Mouse (Mus musculus) intestine, embryonic 16.5 days (tissue): ENCODE data around the gene Gnptg. TPM values are rescaled to one million over a fixed set of nuclear protein-coding genes. Genes with fewer than 3 reads are reported as not detected.

Source experiments
- ATAC-seq: fragments of 200-750 bp; cut with Nextera tagmentation; 2 replicates; pipeline ENCODE4 v1.8.0; 2017; ENCODE audit warnings: moderate TSS enrichment, moderate library complexity
- H3K27ac ChIP-seq: fragments of 300-500 bp; sonication (generic); 2 replicates; pipeline ENCODE4 v1.5.1; 2014; ENCODE audit warnings: mild to moderate bottlenecking, low read length
- H3K27me3 ChIP-seq: fragments of 300-500 bp; sonication (generic); replicated peaks from 2 replicates; pipeline ENCODE4 v1.6.1; 2014; ENCODE audit warnings: low read length, control low read depth, mixed read lengths; ENCODE audit not compliant: control insufficient read depth, insufficient read depth
- H3K36me3 ChIP-seq: fragments of 300-500 bp; sonication (generic); 2 replicates; pipeline ENCODE4 v1.6.1; 2014; ENCODE audit warnings: low read length, control low read depth; ENCODE audit not compliant: control insufficient read depth, insufficient read depth
- H3K4me1 ChIP-seq: fragments of 300-500 bp; sonication (generic); 2 replicates; pipeline ENCODE4 v1.6.1; 2014; ENCODE audit warnings: low read length, control low read depth, mixed read lengths; ENCODE audit not compliant: control insufficient read depth, insufficient read depth
- H3K4me2 ChIP-seq: fragments of 300-500 bp; sonication (generic); 2 replicates; pipeline ENCODE4 v1.6.1; 2014; ENCODE audit warnings: low read depth, low read length, control low read depth
- H3K4me3 ChIP-seq: fragments of 300-500 bp; sonication (generic); 2 replicates; pipeline ENCODE4 v1.5.1; 2014; ENCODE audit warnings: mild to moderate bottlenecking, low read length
- H3K9ac ChIP-seq: fragments of 300-500 bp; sonication (generic); 2 replicates; pipeline ENCODE4 v1.6.1; 2014; ENCODE audit warnings: low read depth, low read length
- H3K9me3 ChIP-seq: fragments of 300-500 bp; sonication (generic); 2 replicates; pipeline ENCODE4 v1.6.1; 2016; ENCODE audit warnings: low read length, control low read depth; ENCODE audit not compliant: control insufficient read depth
- WGBS: fragments of 180-500 bp; shearing (Covaris S2); extraction: QIAGEN DNeasy Blood & Tissue Kit; methylation state at CpG from one replicate; pipeline ENCODE4 v1.1.7; 2014; 5-methylcytosine and 5-hydroxymethylcytosine counted together
- polyA plus RNA-seq: library from polyadenylated mRNA; unstranded; fragments of >200 nt; fragmentation: Nextera tagmentation; extraction: Ambion mirVana; gene quantifications from 2 replicates; pipeline ENCODE4 v1.2.1, GENCODE M21; 2015

Gene Gnptg
- polyA plus RNA-seq, 1 experiment from 2014 or later: 45.8 TPM

DNA sequence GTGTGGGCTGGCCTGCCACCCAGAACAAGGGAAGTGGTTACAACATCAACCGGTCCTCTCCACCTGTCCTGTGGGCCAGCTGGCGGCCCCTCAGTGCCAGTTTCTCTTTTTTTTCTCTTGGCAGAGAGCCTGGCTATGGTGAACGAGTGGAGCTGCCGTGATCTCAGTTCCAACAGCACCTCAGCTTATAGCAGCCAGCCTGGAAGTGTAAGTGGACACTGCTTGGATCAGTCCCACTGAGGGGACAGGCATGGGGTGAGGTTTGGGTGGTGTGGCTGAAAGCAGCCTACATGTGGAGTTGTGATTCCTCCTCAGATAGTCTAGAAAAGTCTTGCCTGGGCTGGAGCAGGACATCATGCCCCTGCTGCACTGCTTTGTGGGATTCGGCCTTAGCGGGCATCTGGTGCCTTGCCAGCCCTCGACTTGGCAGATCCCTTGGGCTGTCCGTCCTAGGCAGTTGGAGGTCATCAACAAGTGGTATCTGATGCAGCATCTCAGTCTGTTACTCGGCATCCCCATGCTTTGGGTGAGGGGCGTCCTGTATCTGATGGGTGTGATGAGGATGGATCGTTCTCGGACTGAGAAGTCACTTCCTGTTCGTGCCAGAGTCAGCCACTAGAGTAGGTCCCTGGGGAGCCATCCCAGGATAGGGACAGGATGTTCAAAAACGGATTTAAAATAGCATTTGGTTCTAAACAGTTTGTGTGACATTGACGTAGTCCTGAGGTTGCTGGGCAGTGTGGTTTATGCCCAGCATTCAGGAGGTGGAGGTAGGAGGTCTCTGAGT, 29.1 kb downstream of the Gnptg start:
- H3K36me3 ChIP-seq: peaks cover 19% of the 10 kb centered on the region; the same call in 1 of the 2 replicates
- WGBS: 84% methylated on average over 15 of the region's 15 CpGs
- H3K4me3 ChIP-seq: no peak overlapping the region
- no peak overlapping the region for H3K9ac ChIP-seq
- H3K9me3 ChIP-seq: no peaks in the 10 kb centered on the region
- no peak overlapping the region for H3K4me2 ChIP-seq
- H3K27ac ChIP-seq: no peak overlapping the region
- H3K27me3 ChIP-seq: no peaks in the 10 kb centered on the region
- H3K4me1 ChIP-seq: no peaks in the 10 kb centered on the region
- no peak for ATAC-seq

DNA sequence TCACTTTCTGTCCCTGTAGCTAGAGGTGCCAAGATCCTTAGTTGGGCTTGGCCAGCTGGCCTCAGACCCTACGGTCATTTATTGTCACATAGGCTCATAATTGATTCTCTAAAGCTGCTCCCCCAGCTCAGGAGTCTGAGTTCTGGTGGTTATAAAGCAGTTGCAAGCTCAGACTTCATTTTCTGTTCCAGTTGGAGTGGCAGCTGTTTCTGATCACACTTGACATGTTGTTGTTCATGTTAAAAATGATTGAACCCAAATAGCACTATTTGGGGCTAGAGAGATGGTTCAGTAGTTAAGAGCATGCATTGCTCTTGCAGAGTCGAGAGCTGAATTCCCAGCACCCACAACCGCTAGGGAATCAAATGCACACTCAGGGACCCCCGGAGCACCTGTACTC, 29.9 kb downstream of the Gnptg start:
- no peak overlapping the region for H3K4me2 ChIP-seq
- no peaks in the 10 kb centered on the region for H3K4me1 ChIP-seq
- H3K27me3 ChIP-seq: no peaks in the 10 kb centered on the region
- H3K9ac ChIP-seq: no peak overlapping the region
- H3K4me3 ChIP-seq: no peak overlapping the region
- no peak overlapping the region for H3K27ac ChIP-seq
- 75% methylated on average over 4 of the region's 4 CpGs for WGBS
- ATAC-seq: no peak
- no peaks in the 10 kb centered on the region for H3K9me3 ChIP-seq
- peaks cover 23% of the 10 kb centered on the region; the same call in 1 of the 2 replicates for H3K36me3 ChIP-seq

DNA sequence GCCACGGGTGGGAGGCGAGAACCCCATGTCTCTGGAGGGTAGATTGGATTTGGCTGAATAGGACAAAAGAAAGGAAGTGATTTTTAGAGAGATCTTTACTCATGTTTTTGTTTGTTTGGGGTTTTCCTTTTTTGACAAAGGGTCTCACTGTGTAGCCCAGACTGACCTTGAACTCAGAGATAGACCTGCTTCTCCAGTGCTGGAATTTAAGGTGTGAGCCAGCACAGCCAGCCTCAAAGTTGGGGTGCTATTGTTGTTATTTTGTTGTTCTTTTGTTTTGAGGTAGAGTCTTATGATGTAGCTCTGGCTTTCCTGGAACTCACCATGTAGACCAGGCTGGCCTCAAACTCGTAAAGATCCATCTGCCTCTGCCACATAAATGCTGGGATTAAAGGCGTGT, 37.5 kb downstream of the Gnptg start:
- H3K4me2 ChIP-seq: no peak overlapping the region

DNA sequence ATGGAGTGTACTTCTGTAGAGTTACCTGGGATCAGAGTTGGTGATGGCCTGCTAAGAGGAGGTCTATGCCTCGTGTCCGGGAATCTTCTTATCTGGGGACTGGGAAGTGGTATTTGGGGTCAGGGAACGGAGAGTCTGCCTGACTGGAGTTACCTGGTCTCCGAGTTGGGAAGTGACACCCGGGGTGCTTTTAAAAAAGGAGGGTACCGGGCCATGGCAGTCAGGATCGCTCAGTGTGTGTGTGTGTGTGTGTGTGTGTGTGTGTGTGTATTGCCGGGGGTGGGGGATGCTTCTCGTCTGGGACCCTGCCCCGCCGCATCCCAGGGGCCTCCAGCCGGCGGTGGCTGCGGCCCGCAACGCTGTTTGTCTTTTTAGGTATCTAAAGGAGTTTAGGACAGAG, 50.8 kb downstream of the Gnptg start:
- H3K27me3 ChIP-seq: no peaks in the 10 kb centered on the region
- WGBS: 4% methylated on average over 16 of the region's 16 CpGs
- peaks cover 18% of the 10 kb centered on the region for H3K4me1 ChIP-seq
- H3K4me2 ChIP-seq: peak overlapping the region; percentile 87
- peak overlapping the region; percentile 94 for H3K4me3 ChIP-seq
- peak overlapping the region; percentile 95 for H3K9ac ChIP-seq
- H3K36me3 ChIP-seq: no peaks in the 10 kb centered on the region
- no peaks in the 10 kb centered on the region for H3K9me3 ChIP-seq
- no peak overlapping the region for H3K27ac ChIP-seq
- no peak for ATAC-seq

More for the DNA sequence above, 37.5 kb downstream of the Gnptg start:
- no peak for ATAC-seq
- no peak overlapping the region for H3K9ac ChIP-seq
- H3K27ac ChIP-seq: no peak overlapping the region
- no peaks in the 10 kb centered on the region for H3K4me1 ChIP-seq
- 90% methylated on average over 4 of the region's 4 CpGs for WGBS
- no peaks in the 10 kb centered on the region for H3K9me3 ChIP-seq
- no peak overlapping the region for H3K4me3 ChIP-seq
- peaks cover 22% of the 10 kb centered on the region for H3K36me3 ChIP-seq
- H3K27me3 ChIP-seq: no peaks in the 10 kb centered on the region

DNA sequence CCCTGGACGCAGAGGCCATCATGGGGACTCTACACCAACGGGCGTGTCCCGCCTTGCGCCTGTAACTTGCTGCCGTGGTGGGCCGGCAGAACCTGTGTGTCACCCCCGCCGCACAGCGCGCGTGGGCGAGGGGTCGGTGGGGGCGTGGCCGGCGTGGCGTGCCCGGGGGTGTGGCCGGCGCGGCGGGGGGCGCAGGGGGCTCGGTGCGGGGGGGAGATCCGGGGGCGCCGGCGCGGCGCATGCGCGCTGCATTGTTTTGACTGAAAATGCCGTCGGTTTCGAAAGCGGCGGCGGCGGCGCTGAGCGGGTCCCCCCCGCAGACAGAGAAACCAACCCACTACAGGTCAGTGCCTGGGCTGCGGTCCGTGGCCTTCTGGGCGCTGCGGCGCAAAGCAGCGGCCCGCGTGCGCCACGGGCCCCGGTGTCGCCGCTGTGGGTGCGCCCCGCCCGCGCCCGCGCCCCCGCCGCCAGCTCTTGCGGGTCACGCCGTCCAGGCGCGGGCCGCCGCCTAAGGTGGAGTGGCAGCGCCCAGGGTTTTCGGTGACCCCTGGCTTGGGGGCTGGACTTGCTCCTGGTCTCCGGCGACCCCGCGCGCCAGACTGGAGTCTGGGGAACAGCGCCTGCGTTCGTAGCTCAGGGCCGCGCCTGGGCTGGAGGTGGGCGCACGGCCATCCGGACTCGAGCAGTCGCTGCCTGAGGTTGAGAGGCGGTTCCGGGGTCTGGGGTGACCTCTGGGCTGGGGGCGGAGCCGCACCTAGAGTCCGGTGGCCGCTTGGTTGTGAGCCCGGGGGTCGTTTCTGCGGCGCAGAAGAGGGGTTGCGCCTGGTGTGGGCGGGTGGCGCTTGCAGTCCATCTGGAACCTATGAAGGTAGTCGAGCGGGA, 51.5 kb downstream of the Gnptg start, which contains the start of gene Unkl:
Gene Unkl (plus strand): TSS at position 248 of the 882 bp plus-strand sequence.
- Histone ChIP-seq H3K36me3 (no peaks in the 10 kb centered on the region), H3K4me3 (peak within 1 kb of the TSS; percentile 94), H3K27me3 (no peaks in the 10 kb centered on the region), H3K4me2 (peak within 1 kb of the TSS; percentile 87), H3K4me1 (peaks cover 23% of the 10 kb centered on the region), H3K9me3 (no peaks in the 10 kb centered on the region), H3K27ac (peak within 1 kb of the TSS; percentile 73), H3K9ac (peak within 1 kb of the TSS; percentile 95)
- peak; percentile 34 for ATAC-seq
- WGBS: under 1% methylated on average over 90 of the region's 104 CpGs

DNA sequence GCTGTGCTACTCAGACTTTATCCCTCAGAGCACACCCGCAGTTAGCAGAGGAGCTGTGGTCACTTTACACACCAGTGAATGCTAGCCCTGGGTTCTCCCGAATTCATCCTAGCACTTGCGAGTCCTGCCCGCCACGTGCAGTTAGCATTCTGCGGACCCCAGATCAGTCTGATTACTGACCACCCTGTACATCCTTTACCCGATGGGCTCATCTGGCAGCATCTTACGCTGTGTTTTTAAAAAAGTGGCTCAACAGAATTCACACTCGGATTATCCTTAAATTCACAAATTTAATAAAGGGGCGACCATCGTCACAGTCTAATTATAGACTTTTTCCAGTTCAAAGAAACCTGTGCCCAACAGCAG, 52.2 kb downstream of the Gnptg start:
- 7% methylated on average over 11 of the region's 11 CpGs for WGBS
- no peak for ATAC-seq
- Histone ChIP-seq H3K9me3 (no peaks in the 10 kb centered on the region), H3K36me3 (no peaks in the 10 kb centered on the region), H3K4me1 (peaks cover 25% of the 10 kb centered on the region), H3K27ac (peak overlapping the region; percentile 73), H3K9ac (peak overlapping the region; percentile 95), H3K4me3 (peak overlapping the region; percentile 94), H3K27me3 (no peaks in the 10 kb centered on the region), H3K4me2 (peak overlapping the region; percentile 87)

DNA sequence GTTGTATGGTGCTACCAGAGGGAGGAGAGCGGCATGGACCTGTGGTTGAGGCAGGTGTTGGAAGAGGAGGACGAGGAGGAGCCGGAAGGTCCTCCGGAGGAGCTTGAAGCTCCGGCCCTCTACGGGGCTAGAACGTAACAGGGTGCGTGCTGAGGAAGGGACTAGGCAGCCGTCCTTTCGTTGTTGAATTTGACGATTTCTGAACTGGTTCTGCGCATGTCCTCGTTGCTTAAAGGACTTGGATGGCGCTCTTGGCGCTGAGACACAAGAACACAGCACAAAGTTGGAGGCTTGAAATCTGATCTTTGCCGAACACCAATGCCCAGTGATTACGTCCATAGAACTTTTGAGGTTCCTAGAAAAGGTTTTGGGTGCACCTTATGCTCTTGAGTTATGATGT, 55.0 kb downstream of the Gnptg start:
- ATAC-seq: peak; percentile 29
- peak overlapping the region; percentile 54 for H3K27ac ChIP-seq
- WGBS: 10% methylated on average over 17 of the region's 17 CpGs
- peak overlapping the region; percentile 98 for H3K4me3 ChIP-seq
- H3K36me3 ChIP-seq: no peaks in the 10 kb centered on the region
- H3K4me2 ChIP-seq: peak overlapping the region; percentile 89
- H3K4me1 ChIP-seq: peaks cover 25% of the 10 kb centered on the region
- H3K27me3 ChIP-seq: no peaks in the 10 kb centered on the region
- no peaks in the 10 kb centered on the region for H3K9me3 ChIP-seq
- H3K9ac ChIP-seq: peak overlapping the region; percentile 81

DNA sequence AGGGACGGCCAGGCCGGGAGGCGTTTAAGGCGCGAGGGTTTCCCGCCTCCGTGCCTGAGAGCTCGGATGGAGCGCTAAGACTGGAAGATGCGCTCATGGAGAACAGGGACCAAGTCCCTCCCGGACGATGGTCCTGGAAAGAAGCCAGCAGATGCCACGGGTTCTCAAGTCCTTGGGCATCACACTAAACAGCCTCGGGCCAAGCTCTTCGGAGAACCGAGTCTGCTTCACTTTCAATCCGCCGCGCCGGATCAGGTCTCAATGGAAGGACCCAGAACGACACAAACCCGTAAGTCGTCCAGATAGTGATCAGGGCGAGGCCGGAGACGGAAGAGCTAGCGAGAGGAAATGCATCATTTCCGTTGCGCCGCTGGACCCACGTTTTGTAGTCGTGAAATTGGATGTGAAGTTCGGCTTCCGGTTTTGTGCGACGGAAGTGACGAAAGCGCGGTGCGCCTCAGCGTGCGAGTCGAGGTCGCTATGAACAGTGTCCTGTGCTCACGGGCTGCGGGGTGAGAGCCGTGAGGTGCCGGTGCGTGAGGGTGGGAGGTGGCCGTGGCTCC, 55.7 kb downstream of the Gnptg start, which contains the start of gene BC003965:
Gene BC003965 (plus strand): TSS at position 426 of the 563 bp plus-strand sequence.
- Histone ChIP-seq H3K36me3 (no peaks in the 10 kb centered on the region), H3K27ac (peak within 1 kb of the TSS; percentile 93), H3K4me3 (peak within 1 kb of the TSS; percentile 98), H3K4me2 (peak within 1 kb of the TSS; percentile 89), H3K9me3 (no peaks in the 10 kb centered on the region), H3K4me1 (peaks cover 21% of the 10 kb centered on the region), H3K9ac (peak within 1 kb of the TSS; percentile 81), H3K27me3 (no peaks in the 10 kb centered on the region)
- ATAC-seq: peak; percentile 91
- under 1% methylated on average over 50 of the region's 50 CpGs for WGBS
